11 mouse cellular contexts compared by ENCODE assay signal in the genomic region with DNA sequence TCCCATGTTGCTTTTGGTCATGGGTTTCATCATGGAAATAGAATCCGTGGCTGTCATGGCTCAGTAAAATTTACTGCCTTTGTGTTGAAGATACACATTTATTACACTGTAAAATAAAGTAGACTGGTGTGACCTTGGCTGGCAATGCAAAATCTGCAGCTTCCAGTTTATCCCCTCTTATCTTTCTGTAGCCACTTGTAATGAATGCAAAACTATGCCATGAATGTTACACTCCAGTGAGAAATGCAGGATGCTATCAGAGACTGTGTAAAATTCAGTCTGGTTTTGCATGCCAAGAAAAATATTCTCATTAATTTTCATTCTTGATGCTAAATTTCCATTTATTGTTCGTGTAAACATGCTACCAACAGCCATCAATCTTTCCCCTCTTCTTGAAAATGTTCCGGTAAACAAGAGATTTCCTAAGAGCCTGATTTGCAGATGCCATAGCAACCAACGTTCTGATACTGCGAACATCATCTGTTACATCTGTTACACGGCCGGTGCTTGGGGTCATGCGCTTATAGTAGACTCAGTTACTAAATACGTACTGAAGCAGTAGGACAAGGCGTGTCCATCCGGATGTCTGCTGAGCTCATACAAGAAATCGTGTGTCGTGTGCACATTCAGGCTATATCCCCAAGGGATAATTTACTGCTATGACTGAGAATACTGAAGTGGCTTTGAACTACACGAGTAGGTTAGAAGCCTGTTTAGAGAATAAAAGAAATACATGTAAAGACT.
DNase-seq lines count a peak whose midpoint lies in the region; ATAC-seq and TF ChIP-seq lines count a peak whose summit lies in the region.
"Had no signal": no experiment of that assay in that cellular context is flagged by ENCODE, and none has a peak within 500 bp of the region (broad histone marks: within the 10 kb centered on the region; RNA-seq: fewer than 3 reads in every experiment).

No protein-coding gene starts in this region.

- no peaks in the 10 kb centered on the region for H3K9me3 ChIP-seq in limb, embryonic 13.5 days
- no peaks in the 10 kb centered on the region for H3K9me3 ChIP-seq in limb, embryonic 10.5 days (replicated peaks)
- no peaks in the 10 kb centered on the region for H3K9me3 ChIP-seq in forebrain, embryonic 16.5 days (ENCODE audit: control insufficient read depth, low read length)
- H3K9me3 ChIP-seq in heart, embryonic 14.5 days (ENCODE audit: control insufficient read depth, low read length): no peaks in the 10 kb centered on the region

- peak; percentile 11; the same call in 1 of the 2 replicates for ATAC-seq in limb, embryonic 13.5 days (ENCODE audit: low FRiP score, low read depth)
- ATAC-seq in forebrain, embryonic 16.5 days: peak; percentile 59; the same call in 1 of the 2 replicates
- ATAC-seq in heart, embryonic 14.5 days (ENCODE audit: insufficient number of reproducible peaks, insufficient read depth, low FRiP score, low read depth): 0 out of 2 replicates have a peak, but pooled peaks have one; percentile 35

- H3K4me3 ChIP-seq in limb, embryonic 13.5 days: no peak overlapping the region
- no peak overlapping the region for H3K4me3 ChIP-seq in limb, embryonic 10.5 days
- H3K4me3 ChIP-seq in forebrain, embryonic 16.5 days (replicated peaks; ENCODE audit: low read length): no peak overlapping the region
- no peak overlapping the region for H3K4me3 ChIP-seq in heart, embryonic 14.5 days (ENCODE audit: control insufficient read depth in 1 of 2, insufficient read depth in 1 of 2, low read depth in 1 of 2, low read length in 2 of 2)
- H3K4me3 ChIP-seq in layer of hippocampus, adult 2 months: peak overlapping the region; percentile 17; the same call in 1 of the 2 replicates

- no peak overlapping the region for H3K4me2 ChIP-seq in limb, embryonic 13.5 days (replicated peaks)
- no peak overlapping the region for H3K4me2 ChIP-seq in forebrain, embryonic 16.5 days (ENCODE audit: low read length)
- H3K4me2 ChIP-seq in heart, embryonic 14.5 days (ENCODE audit: low read length): peak overlapping the region; percentile 50

- no peaks in the 10 kb centered on the region for H3K4me1 ChIP-seq in limb, embryonic 13.5 days
- H3K4me1 ChIP-seq in limb, embryonic 10.5 days: no peaks in the 10 kb centered on the region
- 0 out of 2 replicates have a peak, but pooled peaks cover 2% of the 10 kb centered on the region for H3K4me1 ChIP-seq in forebrain, embryonic 16.5 days (replicated peaks; ENCODE audit: control insufficient read depth, insufficient read depth, low read length)
- H3K4me1 ChIP-seq in heart, embryonic 14.5 days (ENCODE audit: control insufficient read depth in 2 of 2, insufficient read depth in 2 of 2, low read length in 2 of 2): peaks cover 5 to 14% of the 10 kb centered on the region in 2 experiments; a peak in 3 of 4 replicates

- no peaks in the 10 kb centered on the region for H3K36me3 ChIP-seq in limb, embryonic 13.5 days
- H3K36me3 ChIP-seq in limb, embryonic 10.5 days: no peaks in the 10 kb centered on the region
- H3K36me3 ChIP-seq in forebrain, embryonic 16.5 days (ENCODE audit: control insufficient read depth, insufficient read depth): no peaks in the 10 kb centered on the region
- H3K36me3 ChIP-seq in heart, embryonic 14.5 days (ENCODE audit: control insufficient read depth, insufficient read depth, low read length): no peaks in the 10 kb centered on the region

- no peak overlapping the region for H3K27ac ChIP-seq in limb, embryonic 13.5 days
- H3K27ac ChIP-seq in limb, embryonic 10.5 days: no peak overlapping the region
- no peak overlapping the region for H3K27ac ChIP-seq in forebrain, embryonic 16.5 days (ENCODE audit: low read length)
- H3K27ac ChIP-seq in heart, embryonic 14.5 days (replicated peaks in 1 of 2; ENCODE audit: control insufficient read depth in 1 of 2, insufficient read depth in 1 of 2, low read depth in 2 of 2, low read length in 2 of 2): peak overlapping the region; percentile 67 to 83
- peak overlapping the region; percentile 70 for H3K27ac ChIP-seq in layer of hippocampus, adult 2 months

- 81% methylated on average over 14 of the region's 14 CpGs for WGBS in limb, embryonic 13.5 days
- WGBS in limb, embryonic 10.5 days: 92% methylated on average over 14 of the region's 14 CpGs
- 79% methylated on average over 14 of the region's 14 CpGs for WGBS in forebrain, embryonic 16.5 days
- WGBS in heart, embryonic 14.5 days: 25% methylated on average over 14 of the region's 14 CpGs

- no peak for TF ChIP-seq CTCF in layer of hippocampus, adult 2 months (conservative IDR thresholded peaks at IDR 0.05)

- DNase-seq in limb, embryonic 10.5 days (ENCODE audit: low spot score): no peak
- peak; percentile 24 to 25 for DNase-seq in layer of hippocampus, adult 2 months (ENCODE audit: low spot score in 2 of 2)
- DNase-seq in ovary, postnatal 36 days (ENCODE audit: low spot score): no peak
- DNase-seq in adrenal gland, postnatal 36 days: no peak
- DNase-seq in gastrocnemius, adult 18-20 months (ENCODE audit: low spot score): no peak
- DNase-seq: cerebellum, adult 18-20 months; gastrocnemius, postnatal 36 days; left cerebral cortex, postnatal 4 days had no signal

- no peaks in the 10 kb centered on the region for H3K27me3 ChIP-seq in limb, embryonic 13.5 days
- H3K27me3 ChIP-seq in limb, embryonic 10.5 days (ENCODE audit: low read depth, poor library complexity, severe bottlenecking): no peaks in the 10 kb centered on the region
- no peaks in the 10 kb centered on the region for H3K27me3 ChIP-seq in forebrain, embryonic 16.5 days (replicated peaks; ENCODE audit: control insufficient read depth, insufficient read depth, low read length)
- H3K27me3 ChIP-seq in heart, embryonic 14.5 days (ENCODE audit: control insufficient read depth, insufficient read depth, low read length): no peaks in the 10 kb centered on the region

- H3K9ac ChIP-seq in limb, embryonic 13.5 days: no peak overlapping the region
- H3K9ac ChIP-seq in forebrain, embryonic 16.5 days (replicated peaks; ENCODE audit: low read depth, low read length): no peak overlapping the region
- no peak overlapping the region for H3K9ac ChIP-seq in heart, embryonic 14.5 days (ENCODE audit: low read length)

Comparison
In these comparisons a context has a peak if more than half of its experiments do, and no peak if none do; other contexts are left out.
1. H3K27ac ChIP-seq: peak in heart, embryonic 14.5 days (2 of 2) and layer of hippocampus, adult 2 months (single experiment); none in limb, embryonic 13.5 days (single experiment), limb, embryonic 10.5 days (single experiment) and forebrain, embryonic 16.5 days (single experiment).
2. DNase-seq: peak in layer of hippocampus, adult 2 months (2 of 2); none in limb, embryonic 10.5 days (single experiment), ovary, postnatal 36 days (single experiment), adrenal gland, postnatal 36 days (0 of 2) and gastrocnemius, adult 18-20 months (single experiment).
3. Peak in every context shown above with its lines, with median percentiles within 50 percentile points of each other: ATAC-seq.